In genomic region chr1:89968111-89968851, GRCm38 (mm10) we compare ENCODE assay signal across 8 mouse cellular contexts. TPM values are rescaled to one million over a fixed set of nuclear protein-coding genes. Genes with fewer than 3 reads are reported as not detected.
DNase-seq lines count a peak whose midpoint lies in the region; ATAC-seq and TF ChIP-seq lines count a peak whose summit lies in the region.

No protein-coding gene starts in this region.

- WGBS in lung, embryonic 14.5 days = under 1% methylated on average over 88 of the region's 95 CpGs
- 1% methylated on average over 95 of the region's 95 CpGs for WGBS in heart, embryonic 12.5 days
- WGBS in midbrain, embryonic 16.5 days = under 1% methylated on average over 77 of the region's 95 CpGs

- H3K9ac ChIP-seq in lung, embryonic 14.5 days = peak overlapping the region; percentile 51
- H3K9ac ChIP-seq in heart, embryonic 12.5 days = peak overlapping the region; percentile 79
- peak overlapping the region; percentile 77 for H3K9ac ChIP-seq in midbrain, embryonic 16.5 days (ENCODE audit: low read depth, low read length)

- H3K4me2 ChIP-seq in lung, embryonic 14.5 days = peak overlapping the region; percentile 93
- H3K4me2 ChIP-seq in heart, embryonic 12.5 days = peak overlapping the region; percentile 98
- H3K4me2 ChIP-seq in midbrain, embryonic 16.5 days (ENCODE audit: low read length) = peak overlapping the region; percentile 93

- no peak for TF ChIP-seq CTCF in lung, embryonic 14.5 days (IDR thresholded peaks at IDR 0.05; ENCODE audit: low read depth)

- H3K9me3 ChIP-seq in lung, embryonic 14.5 days (ENCODE audit: low read depth, low read length) = no peaks in the 10 kb centered on the region
- H3K9me3 ChIP-seq in heart, embryonic 12.5 days (replicated peaks) = no peaks in the 10 kb centered on the region
- no peaks in the 10 kb centered on the region for H3K9me3 ChIP-seq in midbrain, embryonic 16.5 days (replicated peaks; ENCODE audit: control insufficient read depth, low read length, poor library complexity, severe bottlenecking)

- peak; percentile 57 for DNase-seq in lung, embryonic 14.5 days
- DNase-seq in lung, postnatal 36 days = no peak
- peak; percentile 67 for DNase-seq in cerebellum, adult 9-11 months
- DNase-seq in layer of hippocampus, postnatal 36 days = peak; percentile 41 to 54
- DNase-seq in gastrocnemius, postnatal 4 days (ENCODE audit: low spot score in 2 of 2) = no peak
- no peak for DNase-seq in gastrocnemius, adult 18-20 months (ENCODE audit: low spot score)

- no peaks in the 10 kb centered on the region for H3K36me3 ChIP-seq in lung, embryonic 14.5 days (ENCODE audit: insufficient read depth)
- no peaks in the 10 kb centered on the region for H3K36me3 ChIP-seq in heart, embryonic 12.5 days
- H3K36me3 ChIP-seq in midbrain, embryonic 16.5 days (ENCODE audit: control insufficient read depth, insufficient read depth, low read length) = no peaks in the 10 kb centered on the region

- no peak overlapping the region for H3K27ac ChIP-seq in lung, embryonic 14.5 days (ENCODE audit: low read depth)
- no peak overlapping the region for H3K27ac ChIP-seq in heart, embryonic 12.5 days (ENCODE audit: poor library complexity, severe bottlenecking)
- H3K27ac ChIP-seq in midbrain, embryonic 16.5 days (ENCODE audit: low read length) = peak overlapping the region; percentile 72

- H3K4me1 ChIP-seq in lung, embryonic 14.5 days (ENCODE audit: insufficient read depth) = no peaks in the 10 kb centered on the region; the same call in 1 of the 2 replicates
- H3K4me1 ChIP-seq in heart, embryonic 12.5 days (replicated peaks) = peaks cover 5% of the 10 kb centered on the region
- peaks cover 12% of the 10 kb centered on the region; the same call in 1 of the 2 replicates for H3K4me1 ChIP-seq in midbrain, embryonic 16.5 days (ENCODE audit: control insufficient read depth, insufficient read depth, low read length)

- peak overlapping the region; percentile 60 for H3K4me3 ChIP-seq in lung, embryonic 14.5 days (ENCODE audit: low read depth, low read length)
- H3K4me3 ChIP-seq in heart, embryonic 12.5 days = peak overlapping the region; percentile 77
- H3K4me3 ChIP-seq in midbrain, embryonic 16.5 days (ENCODE audit: low read depth, low read length) = peak overlapping the region; percentile 67

- H3K27me3 ChIP-seq in lung, embryonic 14.5 days (ENCODE audit: insufficient read depth, low read length) = peaks cover 41% of the 10 kb centered on the region
- H3K27me3 ChIP-seq in heart, embryonic 12.5 days (replicated peaks) = peaks cover 79% of the 10 kb centered on the region
- H3K27me3 ChIP-seq in midbrain, embryonic 16.5 days (ENCODE audit: control insufficient read depth, insufficient read depth, low read depth, low read length) = peaks cover 23% of the 10 kb centered on the region

- 0 out of 2 replicates have a peak, but pooled peaks have one; percentile 30 for ATAC-seq in lung, embryonic 14.5 days (ENCODE audit: insufficient read depth)
- ATAC-seq in heart, embryonic 12.5 days (ENCODE audit: insufficient number of reproducible peaks, low FRiP score) = peak; percentile 36; the same call in 1 of the 2 replicates
- ATAC-seq in midbrain, embryonic 16.5 days = peak; percentile 75

RNA-seq across cellular contexts. Expression of gene Gbx2, which starts 37.3 kb away (rescaled TPM):
- 0.11 and 0.17 TPM in 2 replicates for polyA plus RNA-seq in lung, embryonic 14.5 days (2014; fragmentation: Nextera tagmentation; extraction: Ambion mirVana)
- 0.18 TPM in 1 of 2 replicates, not detected in the other for polyA plus RNA-seq in heart, embryonic 12.5 days (2016; fragmentation: Nextera tagmentation; extraction: Ambion mirVana)
- total RNA-seq in layer of hippocampus, postnatal 36 days (2021) = under 1 TPM in 1 of 2 experiments, not detected in 1; 0.17 TPM
- 29.7 and 62.2 TPM in 2 replicates for polyA plus RNA-seq in midbrain, embryonic 16.5 days (2015; fragmentation: Nextera tagmentation; extraction: Ambion mirVana)
- not detected for total RNA-seq in gastrocnemius, postnatal 4 days (2021)
- under 1 TPM; 0.24 to 0.68 TPM for total RNA-seq in gastrocnemius, adult 18-20 months (2021)

RNA-seq across cellular contexts. Expression of gene Asb18, which starts 46.2 kb away (rescaled TPM):
- polyA plus RNA-seq in lung, embryonic 14.5 days (2014; fragmentation: Nextera tagmentation; extraction: Ambion mirVana) = 0.11 TPM in 1 of 2 replicates, not detected in the other
- 1.0 and 1.1 TPM in 2 replicates for polyA plus RNA-seq in heart, embryonic 12.5 days (2016; fragmentation: Nextera tagmentation; extraction: Ambion mirVana)
- total RNA-seq in layer of hippocampus, postnatal 36 days (2021) = 1 to 10 TPM; 2.0 to 2.1 TPM
- polyA plus RNA-seq in midbrain, embryonic 16.5 days (2015; fragmentation: Nextera tagmentation; extraction: Ambion mirVana) = 0.39 and 0.52 TPM in 2 replicates
- total RNA-seq in gastrocnemius, postnatal 4 days (2021) = 10 to 100 TPM in 1 of 2 experiments, 1 to 10 TPM in 1; 8.6 to 10.7 TPM
- total RNA-seq in gastrocnemius, adult 18-20 months (2021) = 10 to 100 TPM; 30.5 to 36.9 TPM

Comparison
In these comparisons a context has a peak if more than half of its experiments do, and no peak if none do; other contexts are left out.
1. DNase-seq: peak in lung, embryonic 14.5 days (single experiment), cerebellum, adult 9-11 months (single experiment) and layer of hippocampus, postnatal 36 days (2 of 2); none in lung, postnatal 36 days (single experiment), gastrocnemius, postnatal 4 days (0 of 2) and gastrocnemius, adult 18-20 months (single experiment).
2. Peak in every context shown above with its lines, with median percentiles within 50 percentile points of each other: ATAC-seq, H3K4me2 ChIP-seq, H3K4me3 ChIP-seq and H3K9ac ChIP-seq.